Mouse (Mus musculus) skeletal muscle tissue, adult 2 months (tissue): ENCODE data around the gene Kif17.
A peak's percentile ranks its signal among the peaks of the same experiment; 100 is the strongest.

Experiments
- DNase-seq: peaks from one replicate; pipeline ENCODE4 v3.0.0-alpha.2; 2012; ENCODE audit warnings: low read depth, low spot score

The Kif17 gene

DNA sequence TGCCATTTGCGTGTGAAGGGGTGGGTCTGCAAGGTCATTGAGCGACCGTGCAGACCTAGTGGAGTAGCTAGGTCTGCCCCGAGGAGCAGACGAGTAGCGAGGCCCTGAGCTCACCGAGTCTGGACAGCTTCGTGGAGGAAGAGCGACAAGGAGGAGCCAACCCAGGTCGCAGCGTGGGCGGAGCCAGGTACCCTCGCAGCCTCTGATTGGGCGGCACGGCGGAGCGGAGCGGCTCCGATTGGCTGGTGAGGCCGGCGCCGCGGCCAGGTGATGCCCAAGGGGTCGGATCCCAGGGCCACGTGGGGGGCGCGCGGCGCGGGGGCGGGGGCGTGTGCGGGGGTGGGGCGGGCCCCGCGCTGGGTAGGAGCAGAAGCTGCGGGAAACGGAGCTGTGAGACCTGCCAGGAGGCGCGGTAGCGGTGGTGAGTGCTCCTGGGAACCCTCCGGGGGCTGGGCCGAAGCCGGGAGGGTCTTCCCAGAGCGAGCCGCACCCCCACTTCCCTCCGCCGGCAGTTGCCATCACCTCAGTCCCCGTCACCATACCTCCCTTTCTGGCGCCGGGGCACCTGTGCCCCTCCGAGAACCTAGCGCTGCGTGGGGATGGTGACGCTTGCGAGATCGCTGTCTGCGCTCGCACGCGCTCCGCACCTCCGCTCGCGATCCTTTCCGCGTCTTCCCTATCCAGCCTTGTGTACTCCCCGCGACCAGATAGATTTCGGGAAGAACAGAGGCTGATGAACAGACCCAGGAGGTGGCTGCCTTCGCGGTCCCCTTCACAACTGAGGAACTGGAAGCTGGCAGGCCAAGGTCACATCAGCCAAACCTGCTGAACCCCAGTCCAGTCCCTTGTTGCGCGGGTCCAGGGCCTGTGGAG is at the start of gene Kif17, which contains the start of gene Sh2d5:
Kif17 (plus strand) TSS at position 348 of the 873 bp plus-strand sequence.
Sh2d5 (plus strand) TSS at position 316 of the 873 bp plus-strand sequence.
- DNase-seq = peak; percentile 33

DNA sequence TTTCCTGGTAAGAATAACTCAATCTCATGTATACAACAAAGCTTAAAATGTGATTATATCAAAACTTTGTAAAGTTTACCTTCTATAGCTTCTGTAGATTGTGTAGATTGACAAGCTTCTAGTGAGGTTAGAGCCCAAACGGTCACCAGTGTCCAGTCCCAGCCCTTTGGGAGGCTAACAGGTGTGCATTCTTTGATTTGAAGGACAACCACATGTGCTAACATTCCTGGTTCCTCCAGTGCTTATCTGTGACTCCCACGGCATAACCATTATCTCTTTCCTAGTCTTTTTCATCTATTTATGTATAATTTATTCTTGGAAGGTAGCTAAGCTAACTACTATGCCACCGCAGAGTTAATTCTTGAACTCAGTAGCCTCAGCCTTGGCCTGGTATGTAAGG is 49.5 kb upstream of the Kif17 start:
- DNase-seq = no peak

DNA sequence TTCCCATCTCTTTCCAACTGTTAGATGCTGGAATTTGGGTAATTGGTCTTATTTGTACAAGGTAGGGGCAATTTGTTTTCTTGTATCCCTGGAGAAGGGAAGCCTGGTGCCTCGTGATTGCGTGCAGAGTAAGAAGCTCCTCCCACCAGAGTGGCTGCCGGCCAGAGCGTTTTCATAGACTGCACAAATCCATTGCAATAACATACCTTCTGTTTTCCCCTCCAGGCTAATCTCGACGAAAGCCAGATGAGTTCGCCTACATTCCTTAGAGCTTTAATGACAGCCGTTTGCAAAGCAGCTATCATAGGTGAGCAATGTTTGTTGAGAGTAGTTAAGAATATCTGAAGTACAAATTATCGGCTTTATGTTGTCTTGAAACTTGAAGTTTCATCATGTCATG is 48.5 kb upstream of the Kif17 start:
- DNase-seq = no peak

DNA sequence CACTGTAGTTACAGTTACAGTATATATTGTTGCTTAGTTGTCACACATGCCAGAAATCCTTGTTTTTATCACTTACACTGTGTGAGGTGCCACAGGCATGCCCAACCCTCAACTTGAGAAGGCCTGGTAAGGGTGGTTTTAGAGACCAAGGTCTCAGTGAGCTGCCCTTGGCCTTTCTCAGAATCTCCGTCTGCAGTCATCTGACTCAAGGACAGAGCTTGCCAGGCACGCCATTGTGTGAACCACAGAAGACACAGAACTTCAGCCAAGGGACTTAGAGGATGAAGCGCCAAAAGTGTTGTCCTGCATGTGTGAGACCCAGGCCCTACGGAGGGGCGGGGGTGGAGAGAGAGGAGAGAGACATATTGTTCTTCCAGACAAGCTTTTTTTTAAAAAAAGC is 40.1 kb upstream of the Kif17 start:
- no peak for DNase-seq

DNA sequence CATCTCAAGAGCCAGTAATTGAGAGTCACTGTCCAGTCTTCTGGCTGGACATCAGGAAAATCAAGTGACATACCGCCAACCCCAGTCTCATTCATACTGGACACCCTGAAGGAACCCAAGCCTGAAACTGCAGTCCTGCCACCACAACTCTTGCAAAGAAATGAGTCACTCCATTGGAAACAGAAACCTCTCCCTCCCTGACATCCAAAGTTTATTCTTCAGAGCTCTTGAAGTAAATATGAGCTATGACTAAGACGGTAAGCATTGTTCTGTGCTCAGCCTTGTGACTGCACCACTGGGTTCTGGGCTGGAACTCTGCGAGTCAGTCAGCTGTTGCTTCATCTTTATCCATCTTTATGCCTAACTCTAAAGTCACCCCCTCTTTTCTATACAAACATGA is 36.4 kb upstream of the Kif17 start:
- DNase-seq = no peak

DNA sequence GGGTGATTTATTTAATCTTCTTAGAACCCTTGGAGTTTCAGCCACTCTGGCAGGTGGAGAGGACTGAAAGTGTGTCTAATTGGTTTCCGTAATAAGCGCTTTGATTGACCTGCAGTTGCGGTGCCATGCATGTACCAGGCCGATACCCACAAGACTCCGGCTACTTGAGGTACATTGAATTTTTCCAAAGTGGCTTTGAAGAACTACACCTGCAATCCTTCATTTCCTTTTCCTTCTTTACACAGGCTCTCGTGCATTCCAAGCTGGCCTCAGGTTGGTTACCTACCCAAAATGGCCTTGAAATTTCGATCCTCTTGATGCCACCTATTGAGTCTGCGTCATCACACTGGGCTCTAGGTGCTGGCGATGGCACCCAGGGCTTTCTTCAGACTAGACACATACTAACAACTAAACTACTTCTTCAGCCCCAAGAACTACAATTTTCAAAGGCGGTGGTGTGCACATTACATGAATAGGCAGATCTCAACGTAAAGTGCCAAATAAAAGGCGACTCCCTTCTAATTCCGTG is 34.5 kb upstream of the Kif17 start:
- peak; percentile 17 for DNase-seq

DNA sequence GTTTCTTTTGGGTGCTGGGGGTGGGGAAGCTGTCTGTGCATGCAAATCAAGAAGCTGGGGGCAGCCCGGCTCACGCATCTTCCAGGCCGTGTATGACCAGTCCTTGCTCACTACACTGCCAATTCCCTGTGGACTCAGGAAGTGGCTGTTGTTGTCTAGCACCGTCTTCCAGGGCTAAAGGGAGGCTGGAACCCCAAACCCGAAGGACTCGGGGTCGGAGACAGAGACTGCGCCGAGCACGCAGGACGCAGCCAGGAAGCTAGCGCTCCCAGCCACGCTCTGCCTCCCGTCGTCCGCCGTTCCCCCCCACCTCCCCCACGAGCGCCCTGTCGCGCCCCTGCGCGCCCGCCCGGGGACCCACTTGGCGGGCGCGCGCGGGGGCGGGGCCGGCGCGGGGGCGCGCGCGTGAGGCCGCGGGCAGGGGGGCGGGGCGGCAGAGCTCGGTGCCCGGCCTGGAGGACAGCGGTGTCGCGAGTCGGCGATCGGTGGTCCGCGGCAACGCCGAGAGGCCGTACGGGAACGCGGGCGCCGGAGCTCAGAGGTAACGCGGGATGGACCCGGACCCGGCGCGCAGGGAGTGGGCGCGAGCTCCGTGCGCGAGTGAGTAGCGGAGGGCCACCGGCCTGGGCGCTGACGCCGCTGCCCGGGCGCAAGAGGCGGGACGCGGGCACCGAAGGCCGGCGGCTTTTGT is 33.9 kb upstream of the Kif17 start, which contains the start of gene Hp1bp3:
Hp1bp3 (plus strand) TSS at position 97 of the 691 bp plus-strand sequence.
- peak; percentile 57 for DNase-seq

DNA sequence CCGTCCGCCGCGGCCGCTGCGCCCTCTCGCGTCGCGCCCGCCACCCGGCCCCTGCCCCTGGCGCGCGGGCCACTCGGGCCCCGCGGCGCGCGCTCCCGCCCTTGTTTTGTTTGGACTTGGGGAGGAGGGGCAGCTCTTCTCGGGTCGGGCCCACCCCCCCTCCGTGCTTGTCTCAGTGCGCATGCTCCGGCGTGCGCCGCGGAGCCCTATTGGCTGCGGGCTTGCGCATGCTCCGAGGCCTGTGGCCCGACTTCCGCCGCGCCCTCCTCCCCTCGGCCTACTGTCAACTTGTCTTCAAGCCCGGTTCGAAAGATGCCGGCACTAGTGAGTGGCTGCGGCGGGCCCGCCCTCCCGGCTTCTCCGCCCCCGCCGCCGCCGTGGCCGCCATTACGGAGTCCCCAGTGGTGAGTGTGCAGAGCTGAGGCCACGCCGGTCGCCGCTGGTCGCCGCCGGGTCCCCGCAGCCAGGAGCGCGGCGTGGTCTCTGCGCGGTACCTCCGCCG is 33.3 kb upstream of the Kif17 start:
- peak; percentile 99 for DNase-seq

DNA sequence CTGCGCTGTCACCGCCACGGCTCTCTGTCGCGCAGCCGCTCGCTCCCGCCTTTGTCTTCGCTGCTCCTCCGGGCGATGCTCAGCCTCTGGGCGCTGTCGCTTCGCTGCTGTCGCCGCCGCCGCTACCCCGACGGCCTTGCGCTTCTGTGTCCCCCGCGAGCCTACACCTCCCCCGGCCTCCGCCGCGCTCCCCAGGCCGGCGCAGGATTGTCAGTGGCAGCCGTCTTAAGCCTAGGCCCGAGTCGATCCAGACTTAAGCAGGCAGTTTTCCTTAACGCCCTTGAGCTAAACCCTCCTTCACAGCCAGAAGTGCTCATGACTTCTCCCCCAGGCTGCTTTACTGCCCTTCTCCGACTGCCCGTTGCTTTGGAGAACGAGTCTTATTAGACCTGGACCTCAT is 32.8 kb upstream of the Kif17 start:
- DNase-seq = peak; percentile 19

DNA sequence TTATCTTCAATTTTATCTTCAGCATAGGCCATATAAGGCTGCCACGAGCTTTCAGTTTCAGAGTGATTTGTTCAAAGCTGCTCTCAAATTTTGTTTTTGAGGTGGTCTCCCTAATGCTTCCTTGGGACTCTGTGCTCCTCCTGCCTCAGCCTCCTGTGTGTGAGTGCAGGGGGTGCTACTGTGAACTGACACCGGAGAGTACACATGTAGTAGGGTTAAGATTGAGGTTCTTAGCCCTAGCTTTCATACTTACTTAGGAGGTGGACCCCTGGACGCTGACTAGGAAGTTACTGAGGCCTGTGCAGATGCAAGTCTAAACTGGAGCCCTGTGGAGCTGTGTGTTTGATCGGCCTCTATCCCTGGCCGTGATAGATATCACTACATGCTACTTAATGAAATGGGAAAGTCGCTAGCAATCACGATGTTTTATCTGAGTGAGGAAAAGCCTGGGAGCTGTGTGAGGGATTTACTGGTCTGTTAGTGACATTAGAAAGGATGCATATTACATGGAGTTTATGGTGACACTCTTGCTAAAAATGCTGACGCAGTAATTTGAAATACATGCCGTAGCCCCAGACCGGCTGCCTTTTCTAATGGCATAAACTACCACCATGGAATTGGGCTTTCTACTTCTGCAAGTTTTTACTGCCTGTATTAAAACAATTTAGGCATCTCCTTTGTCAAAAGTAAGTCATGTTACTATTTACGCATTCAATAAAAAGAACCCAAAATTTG is 32.1 kb upstream of the Kif17 start:
- DNase-seq = no peak

DNA sequence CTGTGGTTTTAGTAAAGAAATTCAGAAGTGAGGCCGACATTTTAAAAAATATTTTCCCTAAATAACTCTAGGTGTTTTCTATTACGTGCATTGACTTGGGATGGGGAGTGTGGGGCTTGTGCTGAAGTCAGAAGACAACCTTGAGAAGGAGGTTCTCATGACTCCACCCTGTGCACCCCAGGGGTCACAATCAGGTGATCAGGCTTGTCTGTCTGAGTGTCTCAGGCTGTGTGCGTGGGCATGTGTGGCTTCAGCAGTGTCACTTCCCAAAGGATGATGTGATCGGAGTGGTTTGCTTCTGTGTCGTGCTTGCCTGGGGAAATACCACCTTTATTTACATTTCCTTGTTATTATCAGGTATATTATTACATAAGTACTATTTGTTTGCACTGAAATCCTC is 30.9 kb upstream of the Kif17 start:
- DNase-seq = no peak

DNA sequence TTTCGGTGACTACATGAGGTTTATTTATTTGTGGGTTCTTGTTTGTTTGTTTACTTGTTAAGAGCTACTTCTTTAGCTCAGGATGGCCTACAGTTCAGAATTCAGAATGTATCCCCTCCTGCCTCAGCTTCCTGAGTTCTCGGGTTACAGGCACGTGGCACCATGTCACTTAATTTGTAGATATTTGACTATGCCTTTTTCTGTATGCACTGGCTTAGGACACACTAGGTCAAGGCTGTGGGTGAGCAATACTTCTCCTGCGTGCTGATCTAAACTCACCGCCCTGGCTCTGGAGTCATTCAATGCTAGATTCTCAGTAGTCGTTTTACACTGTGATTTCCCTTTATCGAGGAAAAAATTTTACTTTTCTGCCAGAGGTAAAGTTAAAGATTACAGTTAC is 29.5 kb upstream of the Kif17 start:
- DNase-seq = no peak

DNA sequence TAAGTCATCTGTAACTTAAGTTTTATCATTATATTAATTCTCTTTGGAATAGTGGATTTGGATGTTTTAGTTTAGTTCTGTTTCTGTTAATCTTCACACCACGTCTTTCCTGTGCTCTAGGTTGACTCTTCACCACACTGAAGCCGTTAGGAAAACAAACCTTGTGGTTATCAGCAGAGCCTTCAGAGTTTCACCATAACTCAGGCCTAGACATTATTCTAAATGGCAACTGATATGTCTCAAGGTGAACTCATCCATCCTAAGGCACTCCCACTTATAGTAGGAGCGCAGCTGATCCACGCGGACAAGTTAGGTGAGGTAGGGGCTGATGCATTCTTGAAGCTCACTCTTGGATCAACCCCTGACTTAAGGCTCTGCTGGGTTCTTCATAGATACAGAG is 28.8 kb upstream of the Kif17 start:
- DNase-seq = no peak

DNA sequence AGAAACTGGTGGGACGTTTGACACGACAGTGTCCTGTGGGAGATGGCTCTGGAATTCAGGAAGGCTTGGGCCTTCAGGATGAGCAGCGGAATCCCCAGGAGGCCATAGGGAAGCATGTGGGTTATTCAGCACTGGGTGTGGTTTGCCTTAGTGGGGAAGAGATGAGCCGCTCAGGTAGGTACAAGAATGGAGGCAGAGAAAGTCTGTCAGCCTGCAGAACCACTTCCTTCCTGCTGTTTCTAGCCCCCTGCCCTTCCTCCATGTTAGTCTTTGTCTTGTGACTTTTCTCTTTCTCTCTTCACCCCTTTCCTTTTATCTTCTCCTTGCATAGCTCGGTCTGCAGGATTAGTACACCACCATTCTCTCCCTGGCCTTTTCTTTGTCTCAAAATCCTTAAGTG is 27.8 kb upstream of the Kif17 start:
- DNase-seq = no peak

DNA sequence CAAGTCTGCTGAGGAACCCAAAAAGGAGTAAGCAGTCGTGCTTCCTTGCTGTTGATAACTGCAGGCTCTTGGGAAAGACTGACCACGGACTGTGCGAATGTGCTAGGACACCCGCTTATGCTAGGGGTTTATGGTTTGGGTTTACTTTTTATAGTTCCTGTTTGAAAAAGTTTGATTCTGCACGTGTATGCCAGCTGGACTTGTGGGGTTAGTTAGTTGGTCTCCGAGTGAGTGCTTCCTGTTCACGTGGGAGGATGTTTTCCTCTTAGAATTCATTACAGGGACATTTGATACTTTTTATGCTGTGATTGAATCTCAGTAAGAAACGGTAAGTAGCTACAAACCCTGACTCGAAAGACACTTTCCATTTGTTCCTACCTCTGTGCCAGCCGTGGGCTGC is 26.6 kb upstream of the Kif17 start:
- no peak for DNase-seq

DNA sequence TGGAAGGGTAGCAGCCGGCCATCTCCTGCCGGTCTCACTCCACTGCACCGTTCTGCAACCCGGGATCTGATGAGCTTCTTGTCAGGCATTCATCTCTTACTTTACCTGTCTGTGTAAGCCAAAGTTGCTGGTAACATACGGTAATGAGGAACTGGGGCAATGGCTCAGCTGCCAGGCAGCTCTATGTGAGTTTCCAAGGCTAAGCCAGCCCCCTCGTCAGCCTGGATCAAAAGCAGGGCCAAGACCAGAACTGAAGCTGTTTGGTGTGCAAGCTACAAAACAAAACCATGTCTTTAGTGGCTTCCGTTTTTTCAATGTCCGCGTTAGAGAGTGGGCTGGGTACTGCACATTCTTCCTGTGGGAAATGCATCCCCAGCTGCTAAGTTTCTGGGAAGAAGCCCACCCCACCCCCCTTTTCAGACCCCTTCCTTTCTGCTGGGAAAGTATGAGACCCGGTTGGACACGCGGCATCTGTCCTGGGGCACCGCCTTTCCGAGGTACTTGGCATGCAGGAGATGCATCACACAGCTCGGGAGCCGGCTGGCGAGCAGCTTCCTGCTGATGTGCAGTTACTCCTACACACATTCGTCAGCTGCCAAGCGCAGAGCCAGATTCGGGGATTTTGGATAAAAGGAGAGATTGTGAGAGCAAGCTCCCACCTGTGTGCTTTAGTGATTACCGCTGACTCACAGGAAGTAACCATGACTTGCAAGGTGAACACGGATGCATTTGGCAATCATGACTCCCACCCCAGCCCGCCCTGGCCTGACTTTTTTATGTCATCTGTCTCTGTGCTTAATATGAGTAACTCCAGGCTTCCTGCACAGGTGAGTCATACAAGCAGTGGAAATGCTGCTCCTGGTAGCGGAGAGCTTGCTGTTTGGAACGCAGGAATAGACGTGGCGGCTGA is 3.2 kb upstream of the Kif17 start:
- no peak for DNase-seq

DNA sequence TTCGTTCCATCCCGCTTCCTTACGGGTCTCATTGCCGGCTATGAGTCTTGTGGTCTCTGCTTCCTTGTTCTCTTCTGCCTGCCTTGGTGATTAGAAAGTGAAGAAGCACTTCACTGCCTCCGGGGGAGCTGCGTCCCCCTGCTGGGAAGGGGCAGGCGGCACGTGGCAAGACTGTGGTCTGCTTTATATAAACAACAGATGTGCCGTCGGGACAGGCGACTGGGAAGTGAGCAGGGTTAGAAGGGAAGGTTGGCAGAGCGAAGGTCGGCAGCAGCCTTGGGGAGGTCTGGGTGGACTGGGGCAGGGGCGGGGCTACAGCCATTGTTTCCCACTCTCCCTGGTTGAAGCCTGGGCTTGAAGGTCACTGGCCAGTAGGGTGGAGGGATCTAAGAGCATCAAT is 1.6 kb downstream of the Kif17 start:
- no peak for DNase-seq

DNA sequence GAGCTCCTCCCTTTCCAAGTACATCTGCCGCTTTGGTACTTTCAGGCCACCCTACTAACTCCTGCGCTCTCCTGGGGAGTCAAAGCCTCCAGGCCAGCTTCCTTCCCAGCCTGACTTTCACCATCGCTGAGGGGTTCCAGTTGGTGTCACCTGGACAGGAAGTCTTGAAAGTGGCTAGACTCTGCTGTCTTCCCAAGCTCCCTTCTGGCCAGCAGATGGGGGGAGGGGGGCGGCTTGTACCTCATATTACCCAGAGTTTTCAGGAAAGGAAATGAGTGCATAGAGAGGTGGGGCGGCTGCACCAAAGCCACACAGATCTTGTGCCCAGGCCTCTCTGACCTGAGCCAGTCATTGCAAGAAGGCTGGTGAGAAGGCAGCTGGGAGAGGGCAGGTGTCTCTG is 2.0 kb downstream of the Kif17 start:
- no peak for DNase-seq

DNA sequence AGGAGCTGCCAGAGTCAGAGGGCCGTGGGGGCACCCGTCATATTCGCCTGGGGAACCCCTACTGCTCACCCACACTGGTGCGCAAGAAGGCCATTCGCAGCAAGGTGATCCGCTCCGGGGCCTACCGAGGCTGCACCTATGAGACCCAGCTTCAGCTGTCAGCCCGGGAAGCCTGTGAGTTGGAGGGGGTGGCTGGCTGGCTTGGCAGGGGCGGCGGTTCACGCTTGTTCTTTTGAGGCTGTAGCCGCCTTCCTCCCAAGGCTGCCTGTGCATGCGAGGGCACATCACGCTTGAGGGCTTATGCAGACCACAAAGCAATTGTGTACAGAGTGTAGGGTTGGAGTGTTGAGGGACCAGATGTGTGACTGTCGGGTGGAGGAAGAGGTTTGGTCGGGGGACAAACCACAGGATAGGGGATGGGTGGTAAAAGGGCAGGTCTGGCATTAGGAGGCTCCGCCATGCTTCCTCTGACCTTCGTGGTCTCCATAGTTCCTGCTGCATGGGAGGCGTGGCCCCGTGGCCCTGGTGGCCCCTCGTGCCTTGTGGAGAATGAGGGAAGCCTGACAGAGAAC is 7.0 kb downstream of the Kif17 start:
- no peak for DNase-seq

DNA sequence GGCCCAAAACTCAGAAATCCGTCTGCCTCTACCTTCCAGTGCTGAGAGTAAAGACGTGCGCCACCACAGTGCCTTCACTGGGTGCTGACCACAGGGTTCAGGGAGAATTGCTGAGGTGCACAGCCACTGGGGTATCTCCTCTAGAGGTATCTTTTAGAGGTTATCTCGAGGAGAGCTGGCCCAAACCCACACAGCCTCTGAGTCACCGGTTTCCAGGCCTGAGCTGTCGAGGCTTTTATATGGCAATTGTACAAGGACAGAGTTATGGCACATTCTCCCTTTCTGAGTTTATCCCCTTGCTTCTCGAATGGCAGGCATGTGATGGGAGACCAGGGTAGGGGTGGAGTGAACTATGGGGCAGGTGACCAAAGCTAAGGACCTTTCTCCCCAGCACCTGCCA is 8.4 kb downstream of the Kif17 start:
- DNase-seq = no peak
